Mouse (Mus musculus): ENCODE data around the gene Tmed2.
"Not testable (repeated sequence)": the region's sequence is repeated elsewhere in the genome, so short reads cannot be mapped to it uniquely, and the experiment has no call there.

The Tmed2 gene

GRCm38 (mm10) chr5:124524943-124525342 lies 15.6 kb upstream of the Tmed2 start:
- no peak for DNase-seq (ENCODE audit: extremely low read depth, insufficient read length, low spot score)

GRCm38 (mm10) chr5:124528351-124528750 lies 12.1 kb upstream of the Tmed2 start:
- no peak for DNase-seq (ENCODE audit: extremely low read depth, insufficient read length, low spot score)

GRCm38 (mm10) chr5:124528791-124529190 lies 11.7 kb upstream of the Tmed2 start:
- no peak for DNase-seq (ENCODE audit: extremely low read depth, insufficient read length, low spot score)

- DNase-seq (ENCODE audit: extremely low read depth, insufficient read length, low spot score) = no peak
Measured at GRCm38 (mm10) chr5:124529191-124529651, 11.3 kb upstream of the Tmed2 start.

- no peak for DNase-seq (ENCODE audit: extremely low read depth, insufficient read length, low spot score)
Measured at GRCm38 (mm10) chr5:124529697-124530096, 10.8 kb upstream of the Tmed2 start.

GRCm38 (mm10) chr5:124530655-124531582 lies 9.6 kb upstream of the Tmed2 start, which contains the start of gene Rilpl1:
Gene Rilpl1, minus strand, starts transcription at chr5:124531391.
- peak; percentile 74 for DNase-seq (ENCODE audit: extremely low read depth, insufficient read length, low spot score)

GRCm38 (mm10) chr5:124531583-124531930 lies 8.9 kb upstream of the Tmed2 start:
- DNase-seq (ENCODE audit: extremely low read depth, insufficient read length, low spot score) = no peak

GRCm38 (mm10) chr5:124532451-124532850 lies 8.0 kb upstream of the Tmed2 start:
- DNase-seq (ENCODE audit: extremely low read depth, insufficient read length, low spot score) = no peak

- DNase-seq (ENCODE audit: extremely low read depth, insufficient read length, low spot score) = no peak
Measured at GRCm38 (mm10) chr5:124535016-124535415, 5.5 kb upstream of the Tmed2 start.

- no peak for DNase-seq (ENCODE audit: extremely low read depth, insufficient read length, low spot score)
Measured at GRCm38 (mm10) chr5:124536776-124537175, 3.7 kb upstream of the Tmed2 start.

- peak; percentile 68 for DNase-seq (ENCODE audit: extremely low read depth, insufficient read length, low spot score)
Measured at GRCm38 (mm10) chr5:124538813-124539792, 1.4 kb upstream of the Tmed2 start.

GRCm38 (mm10) chr5:124539905-124540304 lies 590 bp upstream of the Tmed2 start:
- DNase-seq (ENCODE audit: extremely low read depth, insufficient read length, low spot score) = no peak

GRCm38 (mm10) chr5:124540905-124541601 lies 558 bp downstream of the Tmed2 start:
- peak; percentile 78 for DNase-seq (ENCODE audit: extremely low read depth, insufficient read length, low spot score)

- no peak for DNase-seq (ENCODE audit: extremely low read depth, insufficient read length, low spot score)
Measured at GRCm38 (mm10) chr5:124541602-124541973, 1.1 kb downstream of the Tmed2 start.

GRCm38 (mm10) chr5:124550737-124551136 lies 10.2 kb downstream of the Tmed2 start:
- not testable (repeated sequence) for DNase-seq (ENCODE audit: extremely low read depth, insufficient read length, low spot score)

- not testable (repeated sequence) for DNase-seq (ENCODE audit: extremely low read depth, insufficient read length, low spot score)
Measured at GRCm38 (mm10) chr5:124551349-124552093, 11.0 kb downstream of the Tmed2 start.

- no peak for DNase-seq (ENCODE audit: extremely low read depth, insufficient read length, low spot score)
Measured at GRCm38 (mm10) chr5:124552094-124552472, 11.6 kb downstream of the Tmed2 start.

GRCm38 (mm10) chr5:124552558-124553307 lies 12.2 kb downstream of the Tmed2 start, which contains the start of gene Ddx55:
Gene Ddx55, plus strand, starts transcription at chr5:124552864.
- DNase-seq (ENCODE audit: extremely low read depth, insufficient read length, low spot score) = peak; percentile 96

- DNase-seq (ENCODE audit: extremely low read depth, insufficient read length, low spot score) = no peak
Measured at GRCm38 (mm10) chr5:124553607-124554006, 13.1 kb downstream of the Tmed2 start.
